Mouse (Mus musculus) neural tube, embryonic 12.5 days (tissue): ENCODE measurements around the gene Magel2. TPM values are rescaled to one million over a fixed set of nuclear protein-coding genes. Genes with fewer than 3 reads are reported as not detected.

Experiments used
- ATAC-seq: fragments of 200-750 bp; cut with Nextera tagmentation; 2 replicates; pipeline ENCODE4 v1.8.0; 2017; ENCODE audit warnings: low read depth, mild to moderate bottlenecking, moderate TSS enrichment, moderate library complexity; ENCODE audit not compliant: low FRiP score
- H3K27ac ChIP-seq: fragments of 300-500 bp; sonication (generic); 2 replicates; pipeline ENCODE4 v1.5.1; 2016
- H3K27me3 ChIP-seq: fragments of 300-500 bp; sonication (generic); replicated peaks from 2 replicates; pipeline ENCODE4 v1.6.1; 2016; ENCODE audit warnings: mild to moderate bottlenecking
- H3K36me3 ChIP-seq: fragments of 300-500 bp; sonication (generic); 2 replicates; pipeline ENCODE4 v1.6.1; 2016; ENCODE audit warnings: mild to moderate bottlenecking
- H3K4me1 ChIP-seq: fragments of 300-500 bp; sonication (generic); 2 replicates; pipeline ENCODE4 v1.6.1; 2016
- H3K4me2 ChIP-seq: fragments of 300-500 bp; sonication (generic); replicated peaks from 2 replicates; pipeline ENCODE4 v1.6.1; 2016; ENCODE audit warnings: mild to moderate bottlenecking
- H3K4me3 ChIP-seq: fragments of 300-500 bp; sonication (generic); 2 replicates; pipeline ENCODE4 v1.5.1; 2016
- H3K9ac ChIP-seq: fragments of 300-500 bp; sonication (generic); 2 replicates; pipeline ENCODE4 v1.6.1; 2016; ENCODE audit warnings: mild to moderate bottlenecking
- H3K9me3 ChIP-seq: fragments of 300-500 bp; sonication (generic); 2 replicates; pipeline ENCODE4 v1.6.1; 2016; ENCODE audit warnings: mild to moderate bottlenecking
- WGBS: fragments of 180-500 bp; shearing (Covaris S2); methylation state at CpG from one replicate; pipeline ENCODE4 v1.1.7; 2016; 5-methylcytosine and 5-hydroxymethylcytosine counted together
- polyA plus RNA-seq: library from polyadenylated mRNA; unstranded; fragments of >200 nt; fragmentation: Nextera tagmentation; extraction: Ambion mirVana; gene quantifications from 2 replicates; pipeline ENCODE4 v1.2.1, GENCODE M21; 2016

Magel2 gene
- polyA plus RNA-seq, 1 experiment from 2014 or later: 7.2 TPM

DNA sequence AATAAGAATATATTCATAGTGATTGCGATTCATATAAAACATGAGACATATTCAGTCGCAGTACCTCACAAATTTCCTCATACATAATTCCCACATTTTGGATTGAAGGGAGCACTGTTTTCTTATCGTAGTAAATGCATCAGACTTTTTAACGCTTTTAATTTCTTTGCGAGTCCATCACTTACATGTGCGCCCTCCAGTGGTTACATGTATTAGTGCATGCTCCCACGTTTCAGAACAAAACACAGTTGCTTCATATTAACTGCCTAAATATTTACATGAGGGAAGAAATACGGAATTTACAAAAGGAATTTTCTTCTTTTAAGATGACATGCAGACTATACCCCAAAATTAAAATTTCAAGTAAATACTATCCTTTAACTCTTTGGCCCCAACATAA, 51.5 kb downstream of the Magel2 start:
- WGBS: 18% methylated on average over 8 of the region's 8 CpGs
- no peak for ATAC-seq
- no peak overlapping the region for H3K4me2 ChIP-seq

More for the DNA sequence above, 51.5 kb downstream of the Magel2 start:
- Histone ChIP-seq H3K9me3 (no peaks in the 10 kb centered on the region), H3K9ac (no peak overlapping the region), H3K27ac (no peak overlapping the region), H3K4me3 (no peak overlapping the region), H3K27me3 (no peaks in the 10 kb centered on the region), H3K4me1 (no peaks in the 10 kb centered on the region), H3K36me3 (no peaks in the 10 kb centered on the region)

Other genes with a start within 250 kb of the Magel2 start
- 225 and 251 TPM in 2 replicates for gene Ndn, start 30.4 kb upstream of the Magel2 start, polyA plus RNA-seq
- 17.2 and 17.6 TPM in 2 replicates for gene Mkrn3, start 43.1 kb downstream of the Magel2 start, polyA plus RNA-seq
- 47.2 and 52.7 TPM in 2 replicates for gene Peg12, start 87.5 kb downstream of the Magel2 start, polyA plus RNA-seq